ENCODE assay signal across 14 mouse cellular contexts in the genomic region with DNA sequence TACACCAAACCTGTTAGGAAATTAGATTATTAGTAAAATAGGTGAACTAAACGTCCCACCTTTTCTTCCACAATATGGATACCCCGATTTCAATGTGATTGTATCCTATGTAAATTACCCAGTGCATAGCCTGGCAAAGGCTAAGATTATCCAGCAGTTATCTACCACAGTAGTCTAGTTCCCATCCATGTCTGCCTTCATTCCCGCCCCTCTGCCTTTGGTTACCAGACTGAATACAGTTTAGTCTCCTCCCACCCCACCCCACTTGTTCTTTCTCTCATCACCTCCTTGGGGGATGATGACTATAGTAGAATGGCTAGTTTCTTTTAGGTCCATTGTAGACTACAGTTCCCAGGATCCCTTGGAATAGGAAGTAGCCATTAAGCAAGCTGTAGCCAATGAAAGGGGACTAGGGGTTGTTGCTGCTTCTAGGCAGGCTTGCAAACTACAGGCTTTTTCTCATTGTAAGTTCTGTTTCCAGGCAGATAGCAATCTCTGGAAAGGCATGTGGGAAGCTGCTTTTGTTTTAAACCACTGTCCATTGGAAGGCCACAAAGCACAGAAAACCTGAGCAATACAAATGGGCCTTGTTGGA. TPM values are rescaled to one million over a fixed set of nuclear protein-coding genes. Genes with fewer than 3 reads are reported as not detected.
DNase-seq lines count a peak whose midpoint lies in the region; ATAC-seq lines count a peak whose summit lies in the region.
"Had no signal": no experiment of that assay in that cellular context is flagged by ENCODE, and none has a peak within 500 bp of the region (broad histone marks: within the 10 kb centered on the region; RNA-seq: fewer than 3 reads in every experiment).

No protein-coding gene starts in this region.

- H3K9me3 ChIP-seq in embryonic facial prominence, embryonic 11.5 days (replicated peaks; ENCODE audit: control insufficient read depth, low read length), result no peaks in the 10 kb centered on the region
- no peaks in the 10 kb centered on the region for H3K9me3 ChIP-seq in embryonic facial prominence, embryonic 10.5 days
- H3K9me3 ChIP-seq in hindbrain, embryonic 10.5 days, result no peaks in the 10 kb centered on the region
- H3K9me3 ChIP-seq in midbrain, embryonic 14.5 days (ENCODE audit: control insufficient read depth, low read length), result no peaks in the 10 kb centered on the region
- H3K9me3 ChIP-seq: limb, embryonic 10.5 days; liver, embryonic 13.5 days had no signal

- no peak overlapping the region for H3K9ac ChIP-seq in embryonic facial prominence, embryonic 11.5 days (replicated peaks; ENCODE audit: low read length)
- H3K9ac ChIP-seq in midbrain, embryonic 14.5 days (replicated peaks; ENCODE audit: low read length), result no peak overlapping the region
- H3K9ac ChIP-seq: liver, embryonic 13.5 days had no signal

- no peak for ATAC-seq in embryonic facial prominence, embryonic 11.5 days (replicated peaks; ENCODE audit: insufficient number of reproducible peaks, low FRiP score, low TSS enrichment, low read depth)
- no peak for ATAC-seq in midbrain, embryonic 14.5 days (ENCODE audit: low FRiP score, low TSS enrichment)
- ATAC-seq in megakaryocyte, adult 5-6 weeks (ENCODE audit: poor library complexity, severe bottlenecking), result no peak
- no peak for ATAC-seq in monocyte, adult 5-6 weeks (replicated peaks; ENCODE audit: insufficient number of reproducible peaks, low FRiP score, low TSS enrichment, poor library complexity, severe bottlenecking)
- ATAC-seq: intestine, embryonic 16.5 days; lung, postnatal 0 days had no signal

- 0 out of 2 replicates have a peak, but pooled peaks cover 2% of the 10 kb centered on the region for H3K4me1 ChIP-seq in embryonic facial prominence, embryonic 11.5 days (ENCODE audit: control insufficient read depth, insufficient read depth, low read length)
- peaks cover 7% of the 10 kb centered on the region for H3K4me1 ChIP-seq in embryonic facial prominence, embryonic 10.5 days
- peaks cover 7% of the 10 kb centered on the region for H3K4me1 ChIP-seq in hindbrain, embryonic 10.5 days (replicated peaks)
- H3K4me1 ChIP-seq in midbrain, embryonic 14.5 days (ENCODE audit: control insufficient read depth, insufficient read depth, low read length), result peaks cover 5% of the 10 kb centered on the region; the same call in 1 of the 2 replicates
- H3K4me1 ChIP-seq: liver, embryonic 13.5 days had no signal

- H3K27ac ChIP-seq in embryonic facial prominence, embryonic 11.5 days (replicated peaks; ENCODE audit: low read depth, low read length), result no peak overlapping the region
- no peak overlapping the region for H3K27ac ChIP-seq in embryonic facial prominence, embryonic 10.5 days (replicated peaks)
- peak overlapping the region; percentile 25; the same call in 1 of the 2 replicates for H3K27ac ChIP-seq in hindbrain, embryonic 10.5 days
- H3K27ac ChIP-seq in midbrain, embryonic 14.5 days (replicated peaks; ENCODE audit: low read depth, low read length), result 0 out of 2 replicates have a peak overlapping the region, but pooled peaks have one; percentile 1
- H3K27ac ChIP-seq: limb, embryonic 10.5 days; liver, embryonic 13.5 days had no signal

- no peak overlapping the region for H3K4me2 ChIP-seq in embryonic facial prominence, embryonic 11.5 days (ENCODE audit: low read depth, low read length)
- no peak overlapping the region for H3K4me2 ChIP-seq in midbrain, embryonic 14.5 days (ENCODE audit: low read length)
- H3K4me2 ChIP-seq: liver, embryonic 13.5 days had no signal

- no peaks in the 10 kb centered on the region for H3K36me3 ChIP-seq in embryonic facial prominence, embryonic 11.5 days (replicated peaks; ENCODE audit: control insufficient read depth, insufficient read depth, low read depth, low read length)
- H3K36me3 ChIP-seq in embryonic facial prominence, embryonic 10.5 days (replicated peaks), result no peaks in the 10 kb centered on the region
- no peaks in the 10 kb centered on the region for H3K36me3 ChIP-seq in hindbrain, embryonic 10.5 days
- no peaks in the 10 kb centered on the region for H3K36me3 ChIP-seq in midbrain, embryonic 14.5 days (ENCODE audit: control insufficient read depth, insufficient read depth, low read length)
- H3K36me3 ChIP-seq: limb, embryonic 10.5 days; liver, embryonic 13.5 days had no signal

- peak; percentile 2 for DNase-seq in embryonic facial prominence, embryonic 11.5 days (ENCODE audit: low spot score)
- no peak for DNase-seq in embryonic facial prominence, embryonic 10.5 days (ENCODE audit: low spot score)
- DNase-seq in MN1 (ENCODE audit: low spot score), result peak; percentile 54
- DNase-seq in hindbrain, embryonic 10.5 days (ENCODE audit: low spot score), result no peak
- DNase-seq in midbrain, embryonic 14.5 days, result peak; percentile 71
- no peak for DNase-seq in cerebellum, adult 9-11 months
- DNase-seq: adrenal gland, postnatal 10 days; kidney, postnatal 36 days; liver, embryonic 13.5 days had no signal

- H3K4me3 ChIP-seq in embryonic facial prominence, embryonic 11.5 days (ENCODE audit: low read depth, low read length), result no peak overlapping the region
- H3K4me3 ChIP-seq in embryonic facial prominence, embryonic 10.5 days, result no peak overlapping the region
- H3K4me3 ChIP-seq in hindbrain, embryonic 10.5 days, result no peak overlapping the region
- H3K4me3 ChIP-seq in midbrain, embryonic 14.5 days (replicated peaks; ENCODE audit: low read depth, low read length), result no peak overlapping the region
- H3K4me3 ChIP-seq: limb, embryonic 10.5 days; liver, embryonic 13.5 days had no signal

- WGBS in embryonic facial prominence, embryonic 11.5 days, result 55% methylated on average over 3 of the region's 3 CpGs
- WGBS in embryonic facial prominence, embryonic 10.5 days, result 64% methylated on average over 3 of the region's 3 CpGs
- WGBS in hindbrain, embryonic 10.5 days, result 59% methylated on average over 3 of the region's 3 CpGs
- WGBS in midbrain, embryonic 14.5 days, result 66% methylated on average over 3 of the region's 3 CpGs

- no peaks in the 10 kb centered on the region for H3K27me3 ChIP-seq in embryonic facial prominence, embryonic 11.5 days (ENCODE audit: control insufficient read depth, insufficient read depth, low read length)
- H3K27me3 ChIP-seq in embryonic facial prominence, embryonic 10.5 days (replicated peaks; ENCODE audit: low read depth, poor library complexity, severe bottlenecking), result no peaks in the 10 kb centered on the region
- H3K27me3 ChIP-seq in hindbrain, embryonic 10.5 days (ENCODE audit: insufficient read depth, poor library complexity, severe bottlenecking), result no peaks in the 10 kb centered on the region
- no peaks in the 10 kb centered on the region for H3K27me3 ChIP-seq in midbrain, embryonic 14.5 days (ENCODE audit: control insufficient read depth, insufficient read depth, low read length)
- H3K27me3 ChIP-seq: liver, embryonic 13.5 days had no signal

RNA-seq across cellular contexts. Expression of gene Iqsec3, which starts 27.7 kb away (rescaled TPM):
- polyA plus RNA-seq in embryonic facial prominence, embryonic 11.5 days (2014; fragmentation: Nextera tagmentation; extraction: Ambion mirVana), result 0.13 and 0.53 TPM in 2 replicates
- polyA plus RNA-seq in embryonic facial prominence, embryonic 10.5 days (2016; fragmentation: Nextera tagmentation; extraction: Ambion mirVana), result 0.17 and 0.21 TPM in 2 replicates
- 0.26 and 1.5 TPM in 2 replicates for polyA plus RNA-seq in hindbrain, embryonic 10.5 days (2016; fragmentation: Nextera tagmentation; extraction: Ambion mirVana)
- 11.2 and 11.6 TPM in 2 replicates for polyA plus RNA-seq in midbrain, embryonic 14.5 days (2014; fragmentation: Nextera tagmentation; extraction: Ambion mirVana)
- not detected in 2 replicates for total RNA-seq in megakaryocyte, adult 5-6 weeks (2015)
- total RNA-seq in megakaryocyte, adult 5-6 weeks (2017), result not detected in 2 replicates
- total RNA-seq in monocyte, adult 5-6 weeks (2017), result not detected in 3 replicates
- polyA plus RNA-seq: liver, embryonic 13.5 days; lung, postnatal 0 days had no signal

Comparison
In these comparisons a context has a peak if more than half of its experiments do, and no peak if none do; other contexts are left out.
1. DNase-seq: peak in embryonic facial prominence, embryonic 11.5 days (single experiment), MN1 (single experiment) and midbrain, embryonic 14.5 days (single experiment); none in embryonic facial prominence, embryonic 10.5 days (single experiment), hindbrain, embryonic 10.5 days (single experiment) and cerebellum, adult 9-11 months (single experiment).
2. H3K27ac ChIP-seq: peak in hindbrain, embryonic 10.5 days (single experiment) and midbrain, embryonic 14.5 days (single experiment); none in embryonic facial prominence, embryonic 11.5 days (single experiment) and embryonic facial prominence, embryonic 10.5 days (single experiment).